ENCODE assay signal across 16 mouse cellular contexts in genomic region chr8:65967223-65967778, GRCm38 (mm10).
A peak's percentile ranks its signal among the peaks of the same experiment; 100 is the strongest.
DNase-seq lines count a peak whose midpoint lies in the region; ATAC-seq lines count a peak whose summit lies in the region.
"Had no signal": no experiment of that assay in that cellular context is flagged by ENCODE, and none has a peak within 500 bp of the region (broad histone marks: within the 10 kb centered on the region; RNA-seq: fewer than 3 reads in every experiment).

No protein-coding gene starts in this region.

- peak overlapping the region; percentile 48 for H3K4me2 ChIP-seq in hindbrain, embryonic 13.5 days
- peak overlapping the region; percentile 48 for H3K4me2 ChIP-seq in midbrain, embryonic 13.5 days (replicated peaks)
- peak overlapping the region; percentile 38 for H3K4me2 ChIP-seq in neural tube, embryonic 15.5 days
- H3K4me2 ChIP-seq: limb, embryonic 12.5 days; liver, embryonic 13.5 days had no signal

- peak; percentile 13 for DNase-seq in left cerebral cortex, postnatal 4 days
- no peak for DNase-seq in left cerebral cortex, adult 9 months (ENCODE audit: low spot score in 2 of 2)
- DNase-seq in thymus, postnatal 10 days (ENCODE audit: low spot score in 2 of 2), result no peak
- DNase-seq in gastrocnemius, postnatal 25 days, result no peak
- no peak for DNase-seq in layer of hippocampus, adult 9-10 months (ENCODE audit: low spot score)
- DNase-seq: adrenal gland, adult 2 months; cerebellum, adult 11 months; liver, embryonic 13.5 days; thymus, postnatal 25 days had no signal

- H3K27me3 ChIP-seq in hindbrain, embryonic 13.5 days, result no peaks in the 10 kb centered on the region
- H3K27me3 ChIP-seq in midbrain, embryonic 13.5 days, result no peaks in the 10 kb centered on the region
- no peaks in the 10 kb centered on the region for H3K27me3 ChIP-seq in neural tube, embryonic 15.5 days (replicated peaks)
- H3K27me3 ChIP-seq: heart, embryonic 12.5 days; liver, embryonic 13.5 days had no signal

- peak; percentile 63 for ATAC-seq in hindbrain, embryonic 13.5 days (ENCODE audit: low FRiP score)
- ATAC-seq in midbrain, embryonic 13.5 days, result peak; percentile 77; the same call in 1 of the 2 replicates
- ATAC-seq in neural tube, embryonic 15.5 days (ENCODE audit: low FRiP score), result peak; percentile 45; the same call in 1 of the 2 replicates
- ATAC-seq: intestine, embryonic 16.5 days had no signal

- H3K9ac ChIP-seq in hindbrain, embryonic 13.5 days, result no peak overlapping the region
- 0 out of 2 replicates have a peak overlapping the region, but pooled peaks have one; percentile 1 for H3K9ac ChIP-seq in midbrain, embryonic 13.5 days (replicated peaks)
- H3K9ac ChIP-seq in neural tube, embryonic 15.5 days (replicated peaks), result no peak overlapping the region
- H3K9ac ChIP-seq: heart, embryonic 12.5 days; limb, embryonic 12.5 days; liver, embryonic 13.5 days had no signal

- peak overlapping the region; percentile 86 for H3K27ac ChIP-seq in hindbrain, embryonic 13.5 days
- H3K27ac ChIP-seq in midbrain, embryonic 13.5 days, result peak overlapping the region; percentile 85
- 0 out of 2 replicates have a peak overlapping the region, but pooled peaks have one; percentile 20 for H3K27ac ChIP-seq in neural tube, embryonic 15.5 days (replicated peaks)
- H3K27ac ChIP-seq: limb, embryonic 12.5 days; liver, embryonic 13.5 days; stomach, postnatal 0 days had no signal

- intact Hi-C loops in left cerebral cortex, postnatal 4 days (cut with DNase I), result no loop called here

- 61% methylated on average over 8 of the region's 8 CpGs for WGBS in hindbrain, embryonic 13.5 days
- WGBS in midbrain, embryonic 13.5 days, result 25% methylated on average over 8 of the region's 8 CpGs
- WGBS in neural tube, embryonic 15.5 days, result 67% methylated on average over 8 of the region's 8 CpGs

- H3K4me3 ChIP-seq in hindbrain, embryonic 13.5 days, result peak overlapping the region; percentile 7
- peak overlapping the region; percentile 26 for H3K4me3 ChIP-seq in midbrain, embryonic 13.5 days (replicated peaks)
- H3K4me3 ChIP-seq in neural tube, embryonic 15.5 days (replicated peaks), result no peak overlapping the region
- H3K4me3 ChIP-seq: limb, embryonic 12.5 days; liver, embryonic 13.5 days had no signal

- no peaks in the 10 kb centered on the region for H3K36me3 ChIP-seq in hindbrain, embryonic 13.5 days
- H3K36me3 ChIP-seq in midbrain, embryonic 13.5 days, result no peaks in the 10 kb centered on the region
- no peaks in the 10 kb centered on the region for H3K36me3 ChIP-seq in neural tube, embryonic 15.5 days
- H3K36me3 ChIP-seq: heart, embryonic 12.5 days; limb, embryonic 12.5 days; liver, embryonic 13.5 days had no signal

- H3K9me3 ChIP-seq in hindbrain, embryonic 13.5 days, result no peaks in the 10 kb centered on the region
- H3K9me3 ChIP-seq in midbrain, embryonic 13.5 days, result no peaks in the 10 kb centered on the region
- H3K9me3 ChIP-seq in neural tube, embryonic 15.5 days (replicated peaks), result no peaks in the 10 kb centered on the region
- H3K9me3 ChIP-seq: heart, embryonic 12.5 days; limb, embryonic 12.5 days; liver, embryonic 13.5 days had no signal

- peaks cover 21% of the 10 kb centered on the region for H3K4me1 ChIP-seq in hindbrain, embryonic 13.5 days (replicated peaks)
- H3K4me1 ChIP-seq in midbrain, embryonic 13.5 days (replicated peaks), result peaks cover 35% of the 10 kb centered on the region
- H3K4me1 ChIP-seq in neural tube, embryonic 15.5 days, result peaks cover 13% of the 10 kb centered on the region
- H3K4me1 ChIP-seq: limb, embryonic 12.5 days; liver, embryonic 13.5 days had no signal

Comparison
In these comparisons a context has a peak if more than half of its experiments do, and no peak if none do; other contexts are left out.
1. H3K27ac ChIP-seq: peak in every context shown above with its lines; median percentile 86 in hindbrain, embryonic 13.5 days; 85 in midbrain, embryonic 13.5 days; 20 in neural tube, embryonic 15.5 days.